Mouse (Mus musculus) lung, postnatal 10 days (tissue): Measurements from ENCODE around the gene Scgb1b2.

Experiments
- DNase-seq: peaks from one replicate; pipeline ENCODE4 v3.0.0; 2021

Scgb1b2 gene

DNA sequence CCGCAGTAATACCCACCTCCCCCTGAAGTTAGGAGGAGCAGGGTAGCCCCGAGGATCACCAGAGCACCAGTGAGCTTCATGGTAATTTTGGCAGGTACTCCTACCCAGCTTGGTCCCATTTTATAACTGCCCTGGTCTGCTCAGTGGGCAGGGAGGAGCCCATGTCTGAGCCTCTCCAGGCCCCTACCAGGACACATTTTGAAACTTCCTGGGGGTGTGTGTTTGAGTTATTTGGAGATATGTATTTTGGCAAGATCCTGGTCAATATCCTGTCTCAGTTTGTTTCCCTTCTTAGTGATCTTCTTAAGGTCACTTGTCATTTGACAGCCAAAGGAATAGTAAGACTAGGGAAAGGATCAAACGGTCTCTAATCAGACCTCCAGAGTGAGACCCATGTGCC, at the start of gene Scgb1b2:
TSS of gene Scgb1b2 (minus strand) at position 101 of the 400 bp plus-strand sequence.
- no peak for DNase-seq

DNA sequence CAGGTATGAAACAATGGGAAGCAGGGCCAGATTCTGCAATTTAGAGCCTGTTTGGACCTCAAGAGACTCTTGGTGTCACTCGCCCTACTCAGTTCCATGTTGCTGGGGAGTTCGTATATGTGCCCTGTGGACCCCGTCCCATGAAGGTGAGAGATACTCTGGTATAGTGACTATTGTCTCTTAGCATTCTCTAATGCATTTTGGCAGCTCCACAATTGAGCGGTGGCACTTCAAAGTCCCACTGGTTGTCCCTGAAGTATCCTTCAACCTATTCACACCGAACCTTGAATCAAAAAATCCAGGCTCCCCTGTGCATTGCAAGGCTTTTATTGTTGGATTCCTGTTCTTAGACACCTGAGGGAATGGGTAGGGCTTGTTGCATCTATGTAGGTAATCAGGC, 1.4 kb downstream of the Scgb1b2 start, which contains the start of gene Scgb2b2:
TSS of gene Scgb2b2 (plus strand) at position 301 of the 400 bp plus-strand sequence.
- DNase-seq = no peak
